Mouse (Mus musculus) spleen, postnatal 4 days (tissue): ENCODE data around the gene Tmem204.

ENCODE experiments used
- DNase-seq, 2 experiments: peaks; one replicate each; pipeline ENCODE4 v3.0.0; 2022; ENCODE audit warnings: low spot score in 2 of 2

Tmem204 gene

DNA sequence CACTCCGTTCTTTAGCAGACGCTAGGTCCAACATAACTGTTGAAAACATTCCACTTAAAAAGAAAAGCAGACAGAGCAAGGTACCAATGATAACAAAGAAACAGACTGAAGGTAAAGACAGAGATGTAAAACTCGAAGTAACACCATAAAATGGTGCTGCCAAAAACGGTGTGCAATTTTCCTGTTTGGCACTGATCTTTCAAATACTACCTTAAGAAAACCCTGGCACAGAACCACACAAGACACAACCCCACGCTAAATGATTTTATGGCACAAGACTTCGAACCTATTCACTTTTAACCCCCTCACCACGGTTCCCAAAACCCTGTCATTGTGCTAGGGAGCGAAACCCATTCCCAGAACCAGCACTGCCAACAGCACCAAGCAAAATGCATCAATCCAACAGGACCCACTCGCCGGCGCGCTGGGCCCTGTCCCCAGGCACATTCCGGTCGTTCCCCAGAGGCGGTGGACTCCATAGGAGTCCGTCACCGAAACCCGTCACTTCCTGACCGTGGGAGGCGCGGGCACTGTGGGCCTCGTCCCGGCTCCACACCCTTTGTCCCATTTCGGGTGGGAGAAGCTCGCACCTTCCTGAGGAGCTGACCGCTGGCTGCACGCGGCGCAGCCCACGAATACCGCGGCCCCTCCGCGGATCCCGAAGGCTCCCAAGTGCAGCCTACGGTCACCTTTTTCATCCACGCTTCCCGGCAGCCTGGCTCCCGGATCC, 68.4 kb downstream of the Tmem204 start:
- DNase-seq: peak; percentile 50 to 80

DNA sequence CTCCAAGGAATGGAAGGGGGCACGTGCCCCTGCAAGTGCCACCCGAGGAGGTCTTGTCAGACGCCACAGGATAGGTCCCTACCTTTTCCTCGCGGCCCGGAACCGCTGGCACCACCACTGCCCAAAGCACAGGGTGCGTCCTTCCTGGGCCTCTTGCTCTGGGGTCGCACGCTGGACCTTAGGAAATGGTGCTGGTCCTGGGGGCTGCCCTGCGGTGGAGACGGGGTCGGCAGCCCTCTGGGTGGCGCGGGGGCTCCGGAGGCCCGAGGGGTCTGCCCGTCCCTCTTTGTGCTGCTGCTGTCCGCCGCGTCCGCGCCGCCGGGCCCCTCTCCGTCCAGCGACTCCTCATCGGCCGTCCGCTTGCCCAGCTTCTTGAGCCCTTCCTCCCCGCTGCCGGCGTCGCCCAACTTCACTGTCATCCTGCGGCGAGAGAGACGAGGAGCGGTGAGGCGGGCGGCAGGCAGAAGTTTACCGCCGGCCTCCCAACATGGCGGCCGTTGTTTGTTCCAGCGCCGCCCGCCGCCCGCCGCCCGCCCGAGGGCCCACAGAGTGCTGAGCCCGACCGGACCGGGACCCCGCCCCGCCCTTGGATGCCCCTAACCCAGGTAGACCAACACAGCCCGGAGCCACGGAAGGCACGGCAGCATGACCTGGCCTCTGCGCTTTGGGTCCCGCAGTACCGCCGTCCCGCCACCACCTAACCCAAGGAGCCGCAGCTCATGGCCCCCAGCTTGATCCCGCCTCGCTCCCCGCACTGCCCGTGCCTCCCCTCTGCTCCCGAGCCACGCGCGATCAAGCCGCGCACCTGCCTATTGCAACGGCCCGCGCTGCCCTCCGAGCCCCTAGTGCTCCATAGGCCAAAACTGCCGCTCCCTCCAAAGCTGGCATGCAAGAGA, 69.5 kb downstream of the Tmem204 start:
- peak; percentile 55 to 80 for DNase-seq
